Mouse (Mus musculus): ENCODE results near the gene Adgrl1.

Gene Adgrl1

GRCm38 (mm10) chr8:83901566-83902485 is 1.9 kb downstream of the Adgrl1 start:
- DNase-seq (ENCODE audit: low read depth), result no peak

DNA sequence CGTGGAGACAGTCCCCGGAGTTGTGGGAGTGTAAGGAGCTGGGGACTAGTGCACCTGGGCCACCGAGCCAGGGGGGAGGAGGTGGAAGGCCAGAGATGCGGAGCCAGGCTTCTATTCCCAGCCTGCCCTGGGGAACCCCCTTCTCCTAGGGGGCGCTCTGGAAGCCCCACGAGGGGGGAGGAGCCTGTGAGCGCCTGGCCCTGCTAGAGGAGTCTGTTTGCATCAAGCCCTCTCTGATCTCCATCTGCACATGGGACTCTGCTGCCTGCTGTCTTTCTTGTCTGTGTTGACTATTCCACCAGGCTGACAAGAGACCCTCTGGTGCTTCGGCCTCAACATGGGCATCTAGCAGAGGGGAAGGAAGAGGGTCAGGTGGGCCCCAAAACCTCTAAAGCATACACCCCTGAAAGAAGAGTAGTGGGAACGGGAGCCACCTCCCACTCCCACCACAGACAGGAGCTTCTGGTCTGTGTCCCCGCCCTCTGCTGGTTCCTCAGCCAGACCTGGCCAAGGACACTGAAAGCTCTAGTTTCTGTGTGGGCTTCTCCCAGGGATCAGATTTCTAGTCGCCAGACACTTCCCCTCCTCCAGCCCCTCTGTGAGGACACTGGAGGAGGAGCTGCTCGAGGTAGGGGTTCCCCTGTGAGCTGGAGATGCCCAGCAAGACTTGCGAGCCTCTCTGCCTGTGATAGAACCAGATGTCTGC is 3.2 kb downstream of the Adgrl1 start:
- DNase-seq (ENCODE audit: low read depth), result no peak

- no peak for DNase-seq (ENCODE audit: low read depth)
Observed at GRCm38 (mm10) chr8:83908583-83908982, 8.7 kb downstream of the Adgrl1 start.

GRCm38 (mm10) chr8:83909311-83909710 is 9.4 kb downstream of the Adgrl1 start:
- no peak for DNase-seq (ENCODE audit: low read depth)

- no peak for DNase-seq (ENCODE audit: low read depth)
Observed at GRCm38 (mm10) chr8:83911809-83912731, 12.2 kb downstream of the Adgrl1 start.

DNA sequence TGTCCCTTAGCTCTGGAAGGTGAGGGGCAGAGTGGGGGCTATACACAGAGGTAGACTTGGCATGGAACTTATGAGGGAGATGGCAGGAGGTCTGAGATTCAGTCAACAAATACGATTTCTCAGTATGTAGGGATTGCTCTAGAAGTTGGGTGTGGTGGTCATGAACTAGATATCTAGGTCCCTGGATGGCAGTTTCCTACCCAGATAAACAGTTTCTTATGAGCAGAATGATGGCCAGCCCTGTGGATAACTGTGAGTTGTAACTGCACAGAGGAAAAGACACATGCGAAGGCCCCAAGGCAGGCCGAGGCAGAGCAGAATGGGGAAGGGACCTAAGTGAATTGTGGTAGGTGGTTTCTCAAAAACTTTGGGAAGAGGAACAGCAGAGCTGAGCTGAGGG is 14.3 kb downstream of the Adgrl1 start:
- no peak for DNase-seq (ENCODE audit: low read depth)

GRCm38 (mm10) chr8:83914860-83915259 is 15.0 kb downstream of the Adgrl1 start:
- DNase-seq (ENCODE audit: low read depth), result no peak

GRCm38 (mm10) chr8:83916015-83916414 is 16.1 kb downstream of the Adgrl1 start:
- no peak for DNase-seq (ENCODE audit: low read depth)

DNA sequence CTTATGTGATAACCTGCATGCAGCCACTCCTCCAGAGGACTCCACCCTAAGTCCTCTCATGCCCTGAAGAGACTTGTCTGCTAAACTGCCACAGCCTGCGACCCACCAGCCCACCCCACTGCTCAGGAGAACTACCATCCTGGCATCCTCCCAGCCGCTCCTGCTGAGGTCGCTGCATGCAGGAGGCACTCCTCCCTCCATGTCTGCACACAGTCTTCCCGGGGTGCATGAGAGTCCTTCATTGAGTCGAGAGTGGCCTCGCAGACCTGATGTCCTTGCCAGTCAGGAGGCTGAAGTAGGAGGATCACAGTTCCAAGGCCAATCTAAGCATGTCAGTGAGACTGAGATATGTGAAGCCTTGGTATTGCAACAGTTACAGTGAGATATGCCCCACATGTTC is 17.7 kb downstream of the Adgrl1 start:
- DNase-seq (ENCODE audit: low read depth), result no peak

DNA sequence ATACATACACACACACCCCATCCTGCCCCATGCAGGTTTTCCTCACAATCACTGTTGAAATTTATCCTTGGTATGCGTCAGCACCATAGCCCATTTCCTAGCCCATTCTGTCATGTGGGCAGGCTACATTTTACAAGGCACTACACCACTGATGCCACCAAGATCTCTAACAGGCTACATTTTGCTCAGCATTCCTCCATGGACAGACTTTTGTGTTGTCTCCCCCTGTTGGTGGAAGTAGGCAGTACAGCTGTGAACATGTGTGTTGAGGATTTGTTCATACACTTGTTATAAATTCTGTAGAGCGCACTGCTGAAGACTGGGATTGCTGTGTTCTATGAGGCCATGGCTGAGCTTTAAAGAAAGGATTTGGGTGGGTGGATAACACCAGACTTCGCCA is 21.7 kb downstream of the Adgrl1 start:
- peak; percentile 76 for DNase-seq (ENCODE audit: low read depth)

- no peak for DNase-seq (ENCODE audit: low read depth)
Observed at GRCm38 (mm10) chr8:83922727-83923126, 22.8 kb downstream of the Adgrl1 start.

DNA sequence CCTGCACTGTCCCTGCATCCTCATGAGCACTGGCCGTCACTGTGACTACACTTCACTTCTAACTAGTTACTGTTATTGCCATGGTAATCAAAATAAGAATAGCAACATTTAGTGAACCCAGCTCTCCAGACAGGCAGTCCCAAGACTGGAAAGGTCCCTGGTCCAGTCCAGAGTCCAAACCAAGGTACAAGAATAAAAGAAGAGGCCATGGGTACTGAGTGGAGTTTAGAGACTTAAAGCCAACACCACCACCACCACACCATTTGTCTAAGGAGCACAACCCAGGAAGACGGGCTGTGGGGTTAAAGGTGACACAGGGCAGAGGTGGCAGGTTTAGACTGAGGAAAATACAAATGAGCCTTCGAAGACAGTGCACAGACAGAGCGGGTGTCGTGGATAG is 24.7 kb downstream of the Adgrl1 start:
- no peak for DNase-seq (ENCODE audit: low read depth)

DNA sequence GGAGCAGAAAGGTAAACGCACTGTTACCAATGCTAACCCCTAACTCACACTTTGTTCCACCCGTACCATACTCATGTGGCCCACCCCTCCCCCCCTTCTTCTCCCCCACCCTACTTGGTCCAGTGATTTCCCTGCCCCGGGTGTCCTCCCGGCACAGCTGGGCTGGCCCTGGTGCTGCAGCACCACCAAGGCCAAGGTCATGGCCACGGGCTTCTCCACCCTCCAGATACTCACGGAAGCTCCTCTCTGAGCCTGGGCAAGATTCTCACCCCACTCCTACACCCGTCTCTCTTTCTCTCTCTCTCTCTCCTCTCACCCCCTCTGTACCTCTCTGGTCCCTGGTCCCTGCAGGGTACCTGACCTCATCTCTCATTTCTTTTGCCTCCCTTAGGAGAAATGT is 26.4 kb downstream of the Adgrl1 start:
- DNase-seq (ENCODE audit: low read depth), result no peak

GRCm38 (mm10) chr8:83934222-83934621 is 34.3 kb downstream of the Adgrl1 start:
- DNase-seq (ENCODE audit: low read depth), result no peak

GRCm38 (mm10) chr8:83934994-83935393 is 35.1 kb downstream of the Adgrl1 start:
- DNase-seq (ENCODE audit: low read depth), result no peak

DNA sequence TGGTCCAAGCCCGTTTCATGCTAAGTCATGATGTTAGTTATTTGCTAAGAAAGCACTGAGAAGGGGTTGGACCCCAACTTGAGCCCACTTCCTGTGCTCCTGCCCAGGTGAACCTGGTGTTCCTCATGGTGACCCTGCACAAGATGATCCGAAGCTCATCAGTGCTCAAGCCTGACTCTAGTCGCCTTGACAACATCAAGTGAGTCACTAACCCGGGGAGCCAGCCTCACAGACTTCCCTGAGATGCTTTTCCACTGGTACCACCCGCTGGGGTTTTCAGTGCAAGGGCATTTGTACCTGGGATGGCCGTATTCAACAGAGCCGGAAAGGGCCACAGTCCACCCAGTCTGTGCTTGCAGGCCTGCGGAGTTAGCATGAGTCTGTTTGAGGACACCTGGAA is 35.5 kb downstream of the Adgrl1 start:
- DNase-seq (ENCODE audit: low read depth), result no peak

- DNase-seq (ENCODE audit: low read depth), result no peak
Observed at GRCm38 (mm10) chr8:83937645-83938044, 37.7 kb downstream of the Adgrl1 start.

DNA sequence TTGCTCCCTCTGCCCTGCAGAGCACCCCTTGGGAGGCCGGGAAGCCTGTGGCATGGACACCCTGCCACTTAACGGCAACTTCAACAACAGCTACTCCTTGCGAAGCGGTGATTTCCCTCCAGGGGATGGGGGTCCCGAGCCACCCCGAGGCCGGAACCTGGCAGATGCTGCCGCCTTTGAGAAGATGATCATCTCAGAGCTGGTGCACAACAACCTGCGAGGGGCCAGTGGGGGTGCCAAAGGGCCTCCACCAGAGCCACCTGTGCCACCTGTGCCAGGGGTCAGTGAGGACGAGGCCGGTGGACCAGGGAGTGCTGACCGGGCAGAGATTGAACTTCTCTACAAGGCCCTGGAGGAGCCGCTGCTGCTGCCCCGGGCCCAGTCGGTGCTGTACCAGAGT is 38.4 kb downstream of the Adgrl1 start:
- no peak for DNase-seq (ENCODE audit: low read depth)

DNA sequence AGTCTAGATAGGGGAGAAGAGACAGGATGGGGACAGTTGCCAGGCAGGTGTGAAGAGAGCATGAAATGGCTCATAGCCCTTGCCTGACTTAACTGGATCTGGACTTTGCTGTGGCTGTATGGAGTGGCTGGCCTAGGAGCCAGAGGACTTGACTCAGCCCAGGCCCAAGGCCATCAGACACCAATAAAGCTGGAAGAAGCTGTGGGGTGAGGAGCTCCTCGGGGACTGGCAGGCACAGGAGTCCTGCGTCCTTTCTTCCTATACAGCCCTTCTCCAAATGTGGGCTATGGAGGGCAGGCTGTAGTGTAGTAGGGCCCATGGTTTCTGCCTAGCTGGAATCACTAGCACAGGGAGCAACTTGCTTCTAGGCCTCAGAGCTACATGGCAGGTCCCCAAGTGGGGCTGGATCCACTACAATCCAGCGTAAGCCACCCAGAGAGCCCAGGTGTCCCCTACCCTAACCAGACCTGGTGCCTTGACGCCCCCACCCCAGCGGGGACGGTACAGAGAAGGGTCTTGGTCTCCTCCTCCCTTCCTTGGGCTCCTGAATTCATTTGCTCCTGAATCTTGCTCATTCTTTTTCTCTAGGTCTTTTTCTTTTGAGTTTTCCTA is 41.3 kb downstream of the Adgrl1 start:
- no peak for DNase-seq (ENCODE audit: low read depth)

GRCm38 (mm10) chr8:83942446-83942845 is 42.5 kb downstream of the Adgrl1 start:
- no peak for DNase-seq (ENCODE audit: low read depth)

GRCm38 (mm10) chr8:83945540-83945939 is 45.6 kb downstream of the Adgrl1 start:
- DNase-seq (ENCODE audit: low read depth), result no peak

DNA sequence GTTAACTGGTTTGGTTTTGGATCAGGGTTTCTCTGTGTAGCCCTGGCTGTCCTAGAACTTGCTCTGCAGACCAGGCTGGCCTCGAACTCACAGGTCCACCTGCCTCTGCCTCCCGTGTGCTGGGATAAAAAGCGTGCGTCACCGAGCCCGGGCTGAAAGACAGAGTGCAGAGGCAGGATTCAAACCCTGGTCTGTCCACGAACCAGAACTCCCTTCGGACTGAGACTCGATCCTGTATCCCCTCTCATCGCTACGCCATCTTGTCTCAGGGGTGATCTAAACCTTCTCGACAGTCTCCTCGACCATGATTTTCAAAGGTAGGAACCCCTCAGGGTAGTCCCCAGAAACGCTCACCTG is 54.8 kb downstream of the Adgrl1 start:
- DNase-seq (ENCODE audit: low read depth), result no peak
